Mouse (Mus musculus) ES-E14 (cell line): Measurements from ENCODE around the gene Islr. TPM values are rescaled to one million over a fixed set of nuclear protein-coding genes. Genes with fewer than 3 reads are reported as not detected.

ENCODE experiments used
- DNase-seq: peaks from one replicate; pipeline ENCODE4 v3.0.0-alpha.2; 2013; ENCODE audit warnings: low read depth, low spot score
- H3K27ac ChIP-seq: 2 replicates; pipeline ENCODE4 v1.5.1; 2012; ENCODE audit warnings: low read depth, mild to moderate bottlenecking, low read length, moderate library complexity, mixed read lengths; ENCODE audit not compliant: poor library complexity, insufficient read depth, severe bottlenecking
- H3K36me3 ChIP-seq: 2 replicates; pipeline ENCODE4 v1.6.1; 2012; ENCODE audit warnings: mild to moderate bottlenecking, low read length, moderate library complexity, mixed read lengths; ENCODE audit not compliant: control insufficient read depth, poor library complexity, insufficient read depth, severe bottlenecking
- H3K4me1 ChIP-seq, 2 experiments: fragments of 150-350 bp in 1 of 2; sonication (generic) in 1 of 2; 2 replicates each; pipeline ENCODE4 v1.6.1; 2012; ENCODE audit warnings: low read length in 2 of 2, mild to moderate bottlenecking in 1 of 2, mixed read lengths in 1 of 2; ENCODE audit not compliant: control insufficient read depth in 2 of 2, insufficient read depth in 2 of 2, poor library complexity in 1 of 2
- H3K4me3 ChIP-seq, 2 experiments: fragments of 150-350 bp in 1 of 2; sonication (generic) in 1 of 2; 2 replicates each; pipeline ENCODE4 v1.5.1; 2012; ENCODE audit warnings: low read length in 2 of 2, low read depth in 1 of 2, mild to moderate bottlenecking in 1 of 2, mixed read lengths in 1 of 2; ENCODE audit not compliant: insufficient read depth in 1 of 2, poor library complexity in 1 of 2, severe bottlenecking in 1 of 2
- H3K9ac ChIP-seq: 2 replicates; pipeline ENCODE4 v1.6.1; 2012; ENCODE audit warnings: low read depth, mild to moderate bottlenecking, low read length, mixed read lengths; ENCODE audit not compliant: poor library complexity, insufficient read depth, severe bottlenecking
- H3K9me3 ChIP-seq: fragments of 150-350 bp; sonication (generic); 2 replicates; pipeline ENCODE4 v1.6.1; 2012; ENCODE audit warnings: low read depth, mild to moderate bottlenecking, low read length; ENCODE audit not compliant: control insufficient read depth, insufficient read depth
- CHD2 ChIP-seq: IDR thresholded peaks from 2 replicates; pipeline ENCODE4 v1.6.1; 2014; ENCODE audit warnings: mild to moderate bottlenecking, low read depth, low read length, inconsistent platforms
- HCFC1 ChIP-seq: IDR thresholded peaks from 2 replicates; pipeline ENCODE4 v1.6.1; 2012; ENCODE audit warnings: low read length, inconsistent platforms, borderline replicate concordance; ENCODE audit not compliant: insufficient read depth
- MAFK ChIP-seq: IDR thresholded peaks from 2 replicates; pipeline ENCODE4 v1.6.1; 2014; ENCODE audit warnings: mild to moderate bottlenecking, low read depth, low read length, inconsistent platforms; ENCODE audit not compliant: insufficient read depth
- ZC3H11A ChIP-seq: IDR thresholded peaks from 2 replicates; pipeline ENCODE4 v1.6.1; 2012; ENCODE audit warnings: low read depth, mild to moderate bottlenecking, inconsistent platforms, low read length, borderline replicate concordance
- ZNF384 ChIP-seq: IDR thresholded peaks from 2 replicates; pipeline ENCODE4 v1.6.1; 2012; ENCODE audit warnings: low read depth, low read length, inconsistent platforms
- in situ Hi-C, 2 experiments: fragments of 600-800 bp; cut with MboI; formaldehyde crosslinking; loops; one replicate each; pipeline ENCODE4 v1.15.1; 2025; ENCODE audit warnings: low sequenced_read_pairs in 2 of 2, inconsistent platforms in 1 of 2; ENCODE audit not compliant: unreplicated experiment in 2 of 2
- total RNA-seq: library from RNA; depleted of rRNA; stranded (reverse); fragments of 300-350 nt; gene quantifications from 2 replicates; pipeline ENCODE4 v1.2.3, GENCODE M21; 2012

The Islr gene
- total RNA-seq, 1 experiment, result 0.22 TPM

GRCm38 (mm10) chr9:58250322-58250721 is 46.2 kb upstream of the Islr start:
- DNase-seq, result no peak
- Histone ChIP-seq H3K9me3 (no peaks in the 10 kb centered on the region), H3K27ac (peak overlapping the region; percentile 99), H3K4me1 (peaks cover 8 to 20% of the 10 kb centered on the region in 2 experiments), H3K4me3 (peak overlapping the region; percentile 85 to 99), H3K9ac (peak overlapping the region; percentile 97; the same call in 1 of the 2 replicates), H3K36me3 (peaks cover 10% of the 10 kb centered on the region)
- in situ Hi-C loops, result no loop called here
- TF ChIP-seq MAFK (no peak), HCFC1 (no peak), ZNF384 (no peak), ZC3H11A (no peak), CHD2 (no peak)

- in situ Hi-C loops, result no loop called here
- peaks cover 4 to 21% of the 10 kb centered on the region in 2 experiments for H3K4me1 ChIP-seq
- H3K9ac ChIP-seq, result peak within 1 kb of the TSS; percentile 97
- peak within 1 kb of the TSS; percentile 85 to 99 for H3K4me3 ChIP-seq
- peak within 1 kb of the TSS; percentile 99 for H3K27ac ChIP-seq
- DNase-seq, result peak; percentile 61
- no peaks in the 10 kb centered on the region for H3K9me3 ChIP-seq
- no peak for TF ChIP-seq MAFK
- no peak for TF ChIP-seq ZNF384
- no peak; the same call in 1 of the 2 replicates for TF ChIP-seq HCFC1
- TF ChIP-seq ZC3H11A, result no peak
- no peak for TF ChIP-seq CHD2
- peaks cover 12% of the 10 kb centered on the region for H3K36me3 ChIP-seq
These were observed 45.6 kb upstream of the Islr start, which contains the start of gene Pml for GRCm38 (mm10) chr9:58249592-58250192. Pml (minus strand) TSS chr9:58249786.

- peak overlapping the region; percentile 99 for H3K27ac ChIP-seq
- no peak for TF ChIP-seq MAFK
- DNase-seq, result no peak
- H3K9me3 ChIP-seq, result no peaks in the 10 kb centered on the region
- H3K9ac ChIP-seq, result peak overlapping the region; percentile 97
- peak overlapping the region; percentile 85 to 99 for H3K4me3 ChIP-seq
- in situ Hi-C loops, result no loop called here
- H3K36me3 ChIP-seq, result peaks cover 17% of the 10 kb centered on the region
- H3K4me1 ChIP-seq, result peaks cover 5 to 19% of the 10 kb centered on the region in 2 experiments; a peak in 3 of 4 replicates
These were observed 44.8 kb upstream of the Islr start for GRCm38 (mm10) chr9:58248746-58249413.

- peaks cover 29% of the 10 kb centered on the region for H3K36me3 ChIP-seq
- in situ Hi-C loops, result no loop called here
- H3K9me3 ChIP-seq, result no peaks in the 10 kb centered on the region
- H3K9ac ChIP-seq, result peak overlapping the region; percentile 82
- DNase-seq, result no peak
- peak overlapping the region; percentile 85 to 99 for H3K4me3 ChIP-seq
- peaks cover 11 to 16% of the 10 kb centered on the region in 2 experiments for H3K4me1 ChIP-seq
- TF ChIP-seq CHD2 (no peak), ZNF384 (no peak), ZC3H11A (peak; percentile 28; the same call in 1 of the 2 replicates), HCFC1 (no peak), MAFK (no peak)
- H3K27ac ChIP-seq, result peak overlapping the region; percentile 99; the same call in 1 of the 2 replicates
These were observed 43.1 kb upstream of the Islr start for GRCm38 (mm10) chr9:58247064-58247759.
